9 mouse cellular contexts compared by ENCODE assay signal in the genomic region with DNA sequence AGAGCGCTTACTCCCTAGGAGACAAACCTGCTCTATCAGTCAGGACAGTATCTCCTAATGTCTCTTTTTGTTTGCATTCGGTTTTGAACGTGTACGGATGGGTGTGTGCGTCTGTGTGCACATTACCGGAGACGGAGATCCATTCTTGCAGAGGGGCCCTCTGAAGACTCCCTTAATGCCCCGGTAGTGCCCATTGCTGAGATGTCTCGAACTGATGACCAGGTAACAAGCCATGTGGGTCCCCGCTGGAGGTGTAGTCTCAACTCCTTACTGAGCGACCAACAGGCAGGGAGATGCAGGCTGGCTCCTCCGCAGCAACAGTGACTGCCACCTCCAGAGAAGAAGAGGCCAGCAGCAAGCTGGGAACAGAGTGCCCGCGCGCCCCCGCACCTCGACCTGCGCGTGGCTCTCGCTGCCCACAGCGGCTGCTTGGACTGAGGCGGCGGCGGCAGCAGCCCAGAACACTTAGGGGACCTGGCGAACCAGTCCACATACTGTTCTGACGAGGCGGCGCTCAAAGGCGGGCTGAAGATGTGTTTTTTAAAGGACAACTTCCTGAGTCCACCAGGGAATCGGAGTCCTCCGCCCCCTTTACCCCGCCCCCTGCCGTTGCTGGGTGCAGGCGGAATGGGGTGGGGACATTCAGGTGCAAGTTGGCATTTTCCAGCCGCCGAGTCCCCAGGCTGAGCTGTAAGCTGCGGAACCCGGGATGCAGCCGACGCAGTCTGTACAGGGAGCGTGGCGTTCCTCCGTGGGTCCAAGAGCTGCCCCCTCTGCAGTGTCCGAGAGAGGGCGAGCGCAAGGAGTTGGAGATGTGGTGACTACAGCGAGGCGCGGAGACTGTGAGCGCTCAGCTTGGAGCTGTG. TPM values are rescaled to one million over a fixed set of nuclear protein-coding genes. Genes with fewer than 3 reads are reported as not detected.
DNase-seq lines count a peak whose midpoint lies in the region; ATAC-seq and TF ChIP-seq lines count a peak whose summit lies in the region.
"Had no signal": no experiment of that assay in that cellular context is flagged by ENCODE, and none has a peak within 500 bp of the region (broad histone marks: within the 10 kb centered on the region; RNA-seq: fewer than 3 reads in every experiment).

A gene (minus strand): TSS at position 612 of the 866 bp plus-strand sequence.

- H3K27ac ChIP-seq in heart, embryonic 10.5 days: peak within 1 kb of the TSS; percentile 67
- H3K27ac ChIP-seq in kidney, embryonic 16.5 days (ENCODE audit: low read length): no peak within 1 kb of the TSS
- H3K27ac ChIP-seq in liver, adult 2 months (replicated peaks; ENCODE audit: insufficient read depth, low read depth, low read length): no peak within 1 kb of the TSS
- H3K27ac ChIP-seq in neural tube, embryonic 11.5 days (ENCODE audit: low read depth, low read length): no peak within 1 kb of the TSS

- no peak for TF ChIP-seq CTCF in liver, adult 2 months (IDR thresholded peaks at IDR 0.05; ENCODE audit: low read depth, low read length)

- peak within 1 kb of the TSS; percentile 73 for H3K4me3 ChIP-seq in heart, embryonic 10.5 days
- peak within 1 kb of the TSS; percentile 63 for H3K4me3 ChIP-seq in kidney, embryonic 16.5 days (ENCODE audit: low read length)
- H3K4me3 ChIP-seq in liver, adult 2 months (ENCODE audit: insufficient read depth, low read depth, low read length): peak within 1 kb of the TSS; percentile 46
- H3K4me3 ChIP-seq in neural tube, embryonic 11.5 days (ENCODE audit: low read depth, low read length): peak within 1 kb of the TSS; percentile 58
- H3K4me3 ChIP-seq: erythroblast, embryonic 14.5 days had no signal

- peak within 1 kb of the TSS; percentile 95 for H3K4me2 ChIP-seq in kidney, embryonic 16.5 days (replicated peaks; ENCODE audit: low read depth, low read length)
- H3K4me2 ChIP-seq in neural tube, embryonic 11.5 days (ENCODE audit: low read depth): peak within 1 kb of the TSS; percentile 90

- H3K79me2 ChIP-seq in liver, adult 2 months (ENCODE audit: control insufficient read depth, insufficient read depth, low read length): no peaks in the 10 kb centered on the region

- H3K36me3 ChIP-seq in heart, embryonic 10.5 days: no peaks in the 10 kb centered on the region
- no peaks in the 10 kb centered on the region for H3K36me3 ChIP-seq in kidney, embryonic 16.5 days (ENCODE audit: insufficient read depth, low read length)
- H3K36me3 ChIP-seq in liver, adult 2 months (ENCODE audit: control insufficient read depth, insufficient read depth, low read length): no peaks in the 10 kb centered on the region
- no peaks in the 10 kb centered on the region for H3K36me3 ChIP-seq in neural tube, embryonic 11.5 days (ENCODE audit: control insufficient read depth, insufficient read depth, low read length)

- H3K27me3 ChIP-seq in heart, embryonic 10.5 days (ENCODE audit: insufficient read depth, poor library complexity, severe bottlenecking): no peaks in the 10 kb centered on the region
- no peaks in the 10 kb centered on the region for H3K27me3 ChIP-seq in kidney, embryonic 16.5 days (ENCODE audit: insufficient read depth, low read length)
- H3K27me3 ChIP-seq in liver, adult 2 months (ENCODE audit: control insufficient read depth, insufficient read depth, low read length): peaks cover 12% of the 10 kb centered on the region
- H3K27me3 ChIP-seq in neural tube, embryonic 11.5 days (ENCODE audit: control insufficient read depth, insufficient read depth, low read length): no peaks in the 10 kb centered on the region

- H3K9ac ChIP-seq in kidney, embryonic 16.5 days (replicated peaks; ENCODE audit: low read length): peak within 1 kb of the TSS; percentile 61
- peak within 1 kb of the TSS; percentile 27; the same call in 1 of the 2 replicates for H3K9ac ChIP-seq in liver, adult 2 months (ENCODE audit: low read depth, low read length)
- peak within 1 kb of the TSS; percentile 61 for H3K9ac ChIP-seq in neural tube, embryonic 11.5 days (ENCODE audit: low read length)

- WGBS in heart, embryonic 10.5 days: under 1% methylated on average over 50 of the region's 50 CpGs
- under 1% methylated on average over 50 of the region's 50 CpGs for WGBS in kidney, embryonic 16.5 days
- WGBS in liver, adult 2 months: 2% methylated on average over 50 of the region's 50 CpGs
- under 1% methylated on average over 50 of the region's 50 CpGs for WGBS in neural tube, embryonic 11.5 days

- peak; percentile 20 for DNase-seq in WW6 (ENCODE audit: low read depth, low spot score)
- DNase-seq in embryo, embryonic 10 days (ENCODE audit: low spot score): peak; percentile 70
- peak; percentile 78 for DNase-seq in heart, embryonic 10.5 days (ENCODE audit: low spot score)
- no peak for DNase-seq in liver, adult 2 months (ENCODE audit: extremely low read depth, low read depth, low spot score)
- peak; percentile 68 for DNase-seq in neural tube, embryonic 11.5 days (ENCODE audit: low spot score)
- DNase-seq in urinary bladder, adult 18-20 months (ENCODE audit: low spot score in 2 of 2): peak; percentile 0 to 8
- DNase-seq in thymus, postnatal 25 days: no peak

- peak; percentile 96 for ATAC-seq in kidney, embryonic 16.5 days (ENCODE audit: low FRiP score, low TSS enrichment)
- ATAC-seq in neural tube, embryonic 11.5 days (ENCODE audit: insufficient read depth, low FRiP score, low TSS enrichment): peak; percentile 89

- no peak for TF ChIP-seq POLR2A in liver, adult 2 months (IDR thresholded peaks at IDR 0.05; ENCODE audit: extremely low read depth, insufficient read depth, low read length)

- H3K9me3 ChIP-seq in heart, embryonic 10.5 days: no peaks in the 10 kb centered on the region
- no peaks in the 10 kb centered on the region for H3K9me3 ChIP-seq in kidney, embryonic 16.5 days (ENCODE audit: low read length)
- H3K9me3 ChIP-seq in neural tube, embryonic 11.5 days (ENCODE audit: control insufficient read depth, low read length): no peaks in the 10 kb centered on the region

- no peaks in the 10 kb centered on the region for H3K4me1 ChIP-seq in heart, embryonic 10.5 days
- H3K4me1 ChIP-seq in kidney, embryonic 16.5 days (ENCODE audit: insufficient read depth, low read length): no peaks in the 10 kb centered on the region
- H3K4me1 ChIP-seq in liver, adult 2 months (ENCODE audit: control insufficient read depth, insufficient read depth, low read length): 0 out of 2 replicates have a peak, but pooled peaks cover 2% of the 10 kb centered on the region
- H3K4me1 ChIP-seq in neural tube, embryonic 11.5 days (ENCODE audit: control insufficient read depth, insufficient read depth, low read length): no peaks in the 10 kb centered on the region

RNA-seq across cellular contexts. Expression of the gene that starts here (rescaled TPM):
- polyA plus RNA-seq in heart, embryonic 10.5 days (2016; fragmentation: Nextera tagmentation; extraction: Ambion mirVana): 0.15 and 0.21 TPM in 2 replicates
- 0.11 and 0.12 TPM in 2 replicates for polyA plus RNA-seq in kidney, embryonic 16.5 days (2015; fragmentation: Nextera tagmentation; extraction: Ambion mirVana)
- 0.09 and 0.13 TPM in 2 replicates for total RNA-seq in liver, adult 2 months (2014; rRNA removed)
- 0.02 and 0.09 TPM in 2 replicates for polyA plus RNA-seq in liver, adult 2 months (2012; rRNA removed)
- 0.09 and 0.19 TPM in 2 replicates for polyA plus RNA-seq in neural tube, embryonic 11.5 days (2014; fragmentation: Nextera tagmentation; extraction: Ambion mirVana)

Comparison
In these comparisons a context has a peak if more than half of its experiments do, and no peak if none do; other contexts are left out.
1. Peak in DNase-seq, H3K4me3 ChIP-seq and H3K27ac ChIP-seq in heart, embryonic 10.5 days; RNA of the gene not detected or under 1 TPM.
2. Peak in ATAC-seq, H3K4me3 ChIP-seq, H3K9ac ChIP-seq and H3K4me2 ChIP-seq in kidney, embryonic 16.5 days; RNA of the gene not detected or under 1 TPM.
3. Peak in DNase-seq, ATAC-seq, H3K4me3 ChIP-seq, H3K9ac ChIP-seq and H3K4me2 ChIP-seq in neural tube, embryonic 11.5 days; RNA of the gene not detected or under 1 TPM.
4. DNase-seq: peak in WW6 (single experiment), embryo, embryonic 10 days (single experiment) and urinary bladder, adult 18-20 months (2 of 2); none in liver, adult 2 months (single experiment) and thymus, postnatal 25 days (single experiment).
5. Peak in every context shown above with its lines, with median percentiles within 50 percentile points of each other: H3K4me3 ChIP-seq and H3K9ac ChIP-seq.